Mouse (Mus musculus) mature B cell (primary cell): ENCODE measurements at regions not wholly inside any gene's neighbourhood (a gene's known extent, or its start where the extent isn't known, plus 50 kb on each side); places are given as distances from the start of the nearest gene placed in this dataset.

Source experiments
- in situ Hi-C: fragments of 300-500 bp; cut with MboI; formaldehyde crosslinking; loops from 2 replicates; pipeline ENCODE4 v1.14.3; 2019

DNA sequence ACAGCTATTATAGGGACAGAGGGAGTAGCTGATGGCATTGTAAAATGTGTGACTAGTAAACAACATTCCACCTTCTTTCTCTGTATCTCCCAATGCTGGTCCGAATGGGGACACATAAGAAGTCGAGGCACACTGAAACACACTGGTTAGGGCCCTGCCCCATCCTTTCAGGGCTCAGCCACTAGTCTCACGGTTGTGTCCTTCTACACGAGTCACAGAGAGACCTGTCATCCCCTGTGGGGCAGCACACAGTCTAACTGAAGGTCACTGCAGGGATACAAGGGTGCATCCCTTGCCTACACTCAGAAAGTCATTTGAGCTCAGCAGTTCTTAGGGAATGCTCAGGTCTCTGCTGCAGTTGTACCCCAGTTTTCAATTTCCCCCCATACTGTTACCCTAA, 93.6 kb upstream of the Klf7 start:
- in situ Hi-C loops, result no loop called here

DNA sequence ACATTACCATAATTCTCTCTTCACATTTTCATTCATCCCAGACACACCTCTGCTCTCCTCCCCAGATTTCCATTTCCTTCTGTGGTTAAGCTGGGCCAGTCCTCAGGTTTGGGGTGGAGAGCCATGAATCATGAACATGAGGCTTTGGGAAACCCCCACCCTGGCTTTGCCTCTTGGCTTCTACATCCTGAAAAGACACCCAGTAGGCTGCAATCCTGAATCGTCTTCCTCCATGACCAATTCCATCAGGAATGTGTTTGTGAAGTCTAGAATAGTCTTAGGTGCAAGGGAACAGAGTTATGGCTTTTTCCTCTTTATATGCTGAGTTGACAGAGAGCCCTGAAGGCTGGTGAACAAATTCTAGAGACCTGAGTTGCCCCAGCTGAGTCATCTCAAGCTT, 87.0 kb upstream of the Klf7 start:
- in situ Hi-C loops, result no loop called here

DNA sequence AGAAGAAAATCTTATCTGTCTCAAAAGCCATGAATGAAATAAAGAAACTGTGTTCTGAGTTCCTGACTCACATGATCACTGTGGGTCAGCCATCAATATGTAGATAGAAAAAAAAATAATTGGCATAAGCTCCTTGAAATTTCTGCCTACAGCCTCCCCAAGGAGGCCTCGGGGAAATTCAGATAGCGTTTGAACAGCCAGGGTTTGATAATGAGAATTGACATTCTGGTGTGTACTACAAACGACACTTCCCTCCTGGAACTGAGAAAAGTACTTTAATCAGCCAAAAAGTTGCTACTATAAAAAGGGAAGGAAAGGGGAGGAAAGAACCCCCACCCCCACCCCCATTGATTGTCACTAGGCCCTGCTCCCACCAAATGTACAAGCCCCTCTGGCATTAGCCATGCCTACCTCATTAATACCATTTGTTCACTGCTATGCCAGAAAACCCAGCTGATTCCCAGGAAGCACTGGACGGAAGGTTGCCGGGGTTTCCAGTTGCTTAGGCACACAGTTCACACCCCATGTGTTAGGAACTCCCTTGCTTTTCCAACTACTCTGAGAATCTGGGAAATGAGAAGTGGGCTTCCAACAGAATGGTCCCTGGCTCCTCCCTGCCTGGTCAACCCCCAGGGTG, 78.4 kb upstream of the Klf7 start:
- in situ Hi-C loops, result no loop called here

DNA sequence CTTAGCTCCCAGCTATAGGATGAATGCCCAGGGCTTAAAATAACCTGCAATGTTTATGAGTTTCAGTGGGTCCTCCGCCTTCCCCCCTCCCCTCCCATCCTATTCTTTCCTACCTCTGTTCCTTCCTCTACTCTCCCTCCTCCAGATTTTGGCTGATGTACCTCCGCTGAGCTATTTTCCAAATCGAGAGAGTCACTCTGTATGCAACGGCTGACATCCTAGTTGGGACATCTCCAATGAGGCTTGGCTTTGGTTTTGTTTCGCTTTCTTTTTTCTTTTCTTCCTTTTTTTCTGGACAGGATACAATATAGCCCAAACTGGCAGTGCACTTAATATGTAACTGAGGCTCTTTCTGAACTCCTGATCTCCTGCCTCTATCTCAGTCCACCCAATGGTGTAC, 76.7 kb upstream of the Klf7 start:
- in situ Hi-C loops, result no loop called here

DNA sequence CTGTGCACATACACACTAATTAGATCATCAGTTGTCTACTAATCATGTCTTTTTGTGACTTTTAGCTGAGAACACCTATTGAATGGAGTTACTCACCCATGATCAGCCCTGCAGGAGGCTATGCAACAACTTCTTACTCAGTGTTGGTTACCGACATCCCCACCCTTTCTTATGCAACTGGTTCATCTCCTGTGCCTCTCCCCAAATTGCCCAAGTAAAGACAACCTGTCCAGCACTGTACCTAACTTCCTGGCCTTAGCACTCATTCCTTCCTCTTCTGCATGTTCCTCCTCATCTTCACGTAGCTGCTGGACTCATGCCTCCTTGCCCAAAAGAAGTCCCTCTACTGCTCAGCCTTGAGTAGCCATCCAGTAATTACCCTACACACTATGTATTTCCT, 76.2 kb upstream of the Klf7 start:
- in situ Hi-C loops, result no loop called here

DNA sequence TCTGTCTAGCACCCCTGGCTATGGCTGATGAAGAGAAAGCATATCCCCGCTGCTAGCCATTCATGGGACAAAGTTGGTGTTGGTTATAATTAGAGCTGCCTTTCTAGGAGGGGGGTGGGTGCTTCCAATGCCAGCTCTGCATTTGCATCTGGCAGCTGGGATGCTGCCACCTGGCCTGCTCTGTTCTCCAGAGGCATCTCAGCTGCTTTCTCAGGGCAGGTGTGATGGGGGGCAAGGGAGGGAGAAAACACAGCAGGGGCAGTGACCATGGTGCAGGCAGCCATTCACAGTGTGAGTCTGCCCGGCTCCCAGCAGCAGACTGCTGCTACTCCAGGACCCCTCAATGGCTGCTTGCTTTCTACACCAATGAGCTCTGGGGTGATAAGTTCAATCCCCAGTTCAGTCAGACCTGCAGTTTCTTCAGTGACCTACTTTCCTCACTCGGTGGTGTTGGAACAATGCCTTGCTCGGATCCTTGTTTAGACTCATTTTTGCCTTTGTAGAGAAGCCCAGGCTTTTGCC, 73.9 kb upstream of the Klf7 start:
- in situ Hi-C loops, result no loop called here

DNA sequence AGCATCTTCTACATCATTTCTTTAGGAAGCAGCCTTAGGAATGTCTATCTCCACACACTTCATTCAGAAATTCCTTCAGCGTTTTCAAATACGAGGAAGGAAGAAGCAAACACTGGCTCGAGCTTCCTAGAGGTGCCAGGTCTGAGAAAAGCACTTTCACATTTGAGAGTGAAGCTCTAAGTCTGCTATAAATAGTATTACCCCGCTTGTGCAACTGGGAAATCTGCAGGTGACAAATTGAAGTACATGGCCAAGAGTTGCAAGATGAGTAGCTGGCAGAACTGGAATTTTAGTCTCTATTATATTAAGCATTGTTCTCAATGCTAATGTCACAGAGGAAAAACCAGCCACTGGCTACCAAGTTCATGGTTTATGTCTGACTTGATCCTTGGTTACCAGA, 73.2 kb upstream of the Klf7 start:
- in situ Hi-C loops, result no loop called here

DNA sequence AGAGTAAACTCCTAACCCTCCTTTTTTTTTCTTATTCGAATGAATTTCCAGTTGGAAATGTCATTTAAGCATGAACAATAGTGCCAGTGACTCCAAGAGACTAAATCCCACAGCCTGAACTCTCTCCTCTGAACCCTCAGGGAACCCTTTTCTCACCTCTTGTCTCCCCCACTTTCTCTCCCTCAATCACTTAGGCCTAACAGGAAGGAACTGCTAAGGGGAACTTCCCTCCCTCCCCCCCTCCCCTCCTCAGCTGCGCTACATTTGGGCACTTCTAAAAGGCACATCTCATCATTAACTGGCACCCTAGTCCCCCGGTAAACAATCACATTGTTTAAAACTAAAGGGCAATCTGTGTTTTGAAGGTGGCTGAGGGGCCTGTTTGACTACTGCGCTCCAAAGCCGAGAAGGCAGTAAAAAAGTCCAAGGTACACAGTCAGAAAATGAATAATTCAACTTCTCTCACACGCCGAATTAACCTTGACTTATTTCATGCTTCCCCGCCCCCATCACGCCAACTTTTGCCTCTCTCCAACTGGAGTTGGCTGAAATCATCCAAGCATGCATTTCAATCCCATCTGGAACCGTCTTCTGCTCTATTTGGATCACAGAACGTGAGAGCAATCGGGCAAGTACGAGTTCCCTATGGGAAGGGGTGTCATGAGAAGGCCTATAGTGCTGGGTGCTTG, 71.2 kb upstream of the Klf7 start:
- in situ Hi-C loops, result no loop called here

DNA sequence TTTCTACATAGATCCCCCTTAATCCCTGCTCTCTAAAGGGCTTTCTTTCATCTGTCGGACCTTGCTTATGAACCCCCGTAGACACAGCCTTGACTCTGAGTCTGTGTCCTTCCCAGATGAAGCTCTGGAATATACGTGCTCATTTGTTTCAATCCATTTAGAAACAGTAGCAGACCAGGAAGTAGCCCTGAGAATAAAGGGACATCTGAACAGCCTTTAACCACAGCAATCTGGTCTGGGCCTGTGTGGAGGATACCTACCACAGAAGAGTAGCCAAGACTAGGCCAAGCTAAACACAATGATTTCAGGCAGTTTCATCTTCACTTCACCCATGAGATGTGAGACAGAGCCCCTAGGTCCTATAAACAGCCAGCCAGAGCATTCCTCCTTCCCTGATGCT, 70.7 kb upstream of the Klf7 start:
- in situ Hi-C loops, result no loop called here

DNA sequence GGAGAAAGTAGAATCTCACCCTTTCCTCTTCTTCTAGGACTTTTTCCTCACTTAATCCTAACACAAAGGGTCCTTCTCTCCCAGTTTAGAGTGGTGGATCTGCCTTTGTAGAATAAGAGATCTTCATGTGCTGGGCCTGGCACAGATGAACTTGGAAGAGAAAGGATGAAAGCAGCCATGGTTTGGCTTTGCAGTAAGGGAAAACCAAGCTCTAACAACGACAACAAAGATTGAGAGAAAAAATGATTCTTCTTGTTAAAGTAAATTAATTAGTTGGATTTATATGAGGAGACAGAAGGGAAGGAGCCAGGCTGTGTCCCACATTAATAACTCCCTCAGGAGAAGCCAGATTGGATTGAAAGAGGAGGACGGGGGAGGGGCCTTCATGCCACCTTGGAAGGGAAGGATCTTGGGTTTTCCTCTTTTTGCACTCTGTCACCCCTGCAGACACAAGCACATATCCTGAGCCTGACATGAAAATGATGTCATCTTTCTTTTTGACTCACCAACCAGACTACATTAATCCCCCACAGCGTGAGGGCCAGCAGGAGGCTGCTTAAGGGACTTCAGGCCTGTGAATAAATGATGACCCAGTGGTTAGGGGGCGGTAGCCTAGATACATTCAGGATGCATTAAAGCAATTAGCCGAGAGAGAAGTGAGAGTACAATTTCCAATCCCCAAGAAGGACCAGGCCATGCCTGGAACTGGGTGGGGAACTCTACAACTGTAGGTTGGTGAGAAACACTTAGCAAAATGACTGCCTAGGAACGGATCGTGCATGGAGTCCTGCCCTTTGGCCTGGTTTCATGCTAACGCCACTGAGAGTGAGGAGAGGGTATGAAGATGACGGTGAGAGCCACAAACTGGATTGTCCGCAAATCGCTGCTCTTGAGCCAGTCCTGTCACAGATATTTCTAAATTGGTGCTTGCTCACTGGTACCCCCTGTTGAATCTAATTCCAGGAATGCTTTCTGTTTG, 69.4 kb upstream of the Klf7 start:
- in situ Hi-C loops, result no loop called here

DNA sequence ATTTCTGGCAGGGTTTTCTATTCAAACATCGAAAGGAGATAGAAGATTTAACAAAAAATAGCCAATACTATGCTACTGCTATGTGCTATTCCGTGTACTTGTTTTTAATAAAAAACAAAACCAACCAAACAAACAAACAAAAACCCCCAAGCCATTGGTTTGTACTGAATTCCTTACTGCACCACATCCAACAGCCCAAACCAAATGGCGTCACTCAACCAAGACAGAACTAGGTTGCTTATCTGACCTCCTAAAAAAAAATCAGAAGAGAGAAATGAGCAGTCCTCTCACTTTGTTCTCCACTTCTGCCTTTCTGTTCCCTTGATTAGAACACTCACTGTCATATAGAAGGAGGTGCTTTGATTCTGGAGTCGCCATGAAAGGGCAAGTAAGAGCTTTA, 68.6 kb upstream of the Klf7 start:
- in situ Hi-C loops, result no loop called here

DNA sequence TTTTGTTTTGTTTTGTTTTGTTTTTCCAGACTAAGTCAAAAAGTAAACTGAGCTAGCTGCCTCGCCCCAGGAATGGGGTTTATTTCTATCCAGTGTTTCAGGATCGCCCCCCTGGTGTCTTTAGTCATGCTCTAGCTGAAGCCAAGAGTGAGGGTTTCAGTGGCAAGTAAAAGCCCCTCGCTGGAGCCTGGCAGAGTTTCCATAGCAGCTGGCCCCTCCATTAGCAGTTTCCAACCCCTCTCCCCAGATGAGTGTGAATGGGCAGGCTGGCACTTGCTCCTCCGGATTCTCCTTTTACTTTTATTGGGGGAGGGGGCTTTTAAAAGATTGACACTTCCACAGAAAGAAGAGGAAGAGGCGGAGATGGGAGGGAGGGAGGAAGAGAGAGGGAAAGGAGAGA, 68.0 kb upstream of the Klf7 start:
- in situ Hi-C loops, result no loop called here

DNA sequence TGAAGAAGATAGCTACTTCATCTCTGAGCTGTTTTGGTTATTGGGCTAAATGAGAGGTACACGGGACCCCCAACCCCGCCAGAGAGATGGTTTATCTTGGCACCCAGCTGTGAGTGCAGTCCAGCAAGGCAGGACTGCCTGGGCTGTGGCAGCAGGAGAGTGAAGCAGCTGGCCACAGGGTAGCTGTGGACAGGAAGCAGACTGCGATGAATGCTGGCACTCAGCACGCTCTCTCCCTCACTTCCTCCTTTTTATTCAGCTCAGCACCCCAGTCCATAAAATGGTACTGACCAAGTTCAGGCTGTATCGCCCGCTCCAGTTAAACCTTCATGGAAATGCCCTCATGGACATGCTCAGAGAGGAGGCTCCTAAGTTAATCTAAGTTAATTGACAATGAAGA, 67.4 kb upstream of the Klf7 start:
- in situ Hi-C loops, result no loop called here

DNA sequence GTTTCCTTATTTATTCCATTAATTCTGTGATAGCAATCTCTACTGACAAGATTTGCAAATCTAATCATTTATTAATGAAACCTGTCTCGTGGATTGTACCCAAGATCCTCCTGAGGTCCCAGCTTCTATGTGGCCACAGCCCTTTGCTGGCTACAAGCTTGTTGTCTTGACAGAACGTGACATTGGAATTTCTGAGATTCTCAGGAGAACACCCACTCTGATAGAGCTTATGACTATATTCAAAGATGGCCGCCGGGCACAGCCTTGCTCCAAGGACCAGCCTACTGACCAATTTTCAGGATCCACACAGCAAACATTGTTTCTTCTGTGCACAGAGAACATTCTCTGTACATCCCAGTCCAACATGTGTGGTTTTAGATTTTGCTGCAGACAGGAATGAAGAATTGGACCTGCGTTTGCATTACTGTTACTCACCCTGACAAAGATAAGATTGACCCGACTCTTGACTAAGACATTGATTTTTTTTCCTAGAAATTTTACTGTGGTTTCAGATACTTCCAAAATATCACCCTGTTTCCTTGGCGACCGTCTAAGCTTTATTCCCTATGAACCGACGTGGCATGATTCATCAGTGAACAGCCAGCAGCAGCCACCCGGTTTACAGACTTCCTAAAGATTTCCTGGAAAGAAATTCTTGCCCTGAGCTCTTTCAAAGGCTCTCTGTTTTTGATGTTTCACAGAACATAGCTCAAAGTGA, 65.9 kb upstream of the Klf7 start:
- in situ Hi-C loops, result no loop called here

DNA sequence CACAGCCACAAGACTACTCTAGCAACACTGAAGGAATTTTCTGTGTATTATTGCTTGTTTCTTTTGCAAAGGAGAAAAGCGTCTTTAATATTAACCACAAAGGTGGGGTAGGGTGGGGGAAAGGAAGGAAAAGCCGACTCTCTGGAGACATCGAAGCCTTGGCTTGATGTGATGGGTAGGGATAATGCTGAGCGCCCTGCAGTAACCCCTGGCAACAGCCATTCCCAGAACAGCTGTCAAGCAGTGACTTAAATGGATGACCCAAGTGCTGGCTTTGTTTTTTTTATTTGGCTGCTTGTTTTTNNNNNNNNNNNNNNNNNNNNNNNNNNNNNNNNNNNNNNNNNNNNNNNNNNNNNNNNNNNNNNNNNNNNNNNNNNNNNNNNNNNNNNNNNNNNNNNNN, 51.6 kb upstream of the Klf7 start:
- in situ Hi-C loops, result no loop called here

DNA sequence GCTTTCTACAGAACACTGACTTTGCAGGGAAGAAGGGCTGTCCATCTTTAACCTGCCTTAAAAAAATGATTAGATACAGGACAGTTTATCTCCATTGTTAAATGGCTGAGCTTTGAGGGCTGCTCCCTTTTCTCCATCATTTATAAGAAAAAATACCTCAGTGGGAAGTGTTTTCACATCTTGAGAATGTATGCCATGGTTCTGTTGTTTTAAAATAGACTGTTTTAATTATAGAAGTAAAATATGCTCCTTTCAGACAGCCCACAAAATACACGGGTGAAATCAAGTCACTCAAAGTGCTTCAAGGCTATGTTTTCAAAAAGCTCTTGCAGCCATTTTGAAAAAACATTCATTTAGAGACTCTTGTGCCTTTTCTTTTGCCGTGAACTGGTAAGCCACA, 50.0 kb upstream of the Klf7 start:
- in situ Hi-C loops, result no loop called here
